Mouse (Mus musculus) spleen, postnatal 0 days (tissue): ENCODE measurements around the gene Rnase9. TPM values are rescaled to one million over a fixed set of nuclear protein-coding genes. Genes with fewer than 3 reads are reported as not detected.

Experiments
- polyA plus RNA-seq: library from polyadenylated mRNA; unstranded; fragments of >200 nt; fragmentation: Nextera tagmentation; extraction: Ambion mirVana; gene quantifications from 2 replicates; pipeline ENCODE4 v1.2.1, GENCODE M21; 2015

The Rnase9 gene
- polyA plus RNA-seq, result not detected in 2 replicates

GRCm38 (mm10) chr14:51041769-51042168 lies at the start of gene Rnase9:
TSS of gene Rnase9 (minus strand) at chr14:51041869.

GRCm38 (mm10) chr14:51074335-51074734 lies 32.7 kb upstream of the Rnase9 start, which contains the start of gene Olfr750:
TSS of gene Olfr750 (minus strand) at chr14:51074435.

GRCm38 (mm10) chr14:51057401-51057831 lies 15.7 kb upstream of the Rnase9 start, which contains the start of gene Rnase12:
TSS of gene Rnase12 (minus strand) at chr14:51057661.

GRCm38 (mm10) chr14:51050063-51050462 lies 8.4 kb upstream of the Rnase9 start, which contains the start of gene Rnase11:
TSS of gene Rnase11 (minus strand) at chr14:51050163.

GRCm38 (mm10) chr14:51007152-51007801 lies 34.4 kb downstream of the Rnase9 start, which contains the start of gene Rnase10:
TSS of gene Rnase10 (plus strand) at chr14:51007751.

Other genes starting within 250 kb of the Rnase9 start
- not detected in 2 replicates for gene Ccnb1ip1, start 234.1 kb downstream of the Rnase9 start, polyA plus RNA-seq
- gene Parp2, start 234.0 kb downstream of the Rnase9 start, polyA plus RNA-seq, result 44.8 and 46.3 TPM in 2 replicates
- 9.8 and 14.8 TPM in 2 replicates for gene Tep1, start 171.3 kb downstream of the Rnase9 start, polyA plus RNA-seq
- 0.16 and 0.24 TPM in 2 replicates for gene Klhl33, start 144.4 kb downstream of the Rnase9 start, polyA plus RNA-seq
- gene Osgep, start 117.0 kb downstream of the Rnase9 start, polyA plus RNA-seq, result 73.5 and 76.4 TPM in 2 replicates
- 94.3 and 96.1 TPM in 2 replicates for gene Apex1, start 116.9 kb downstream of the Rnase9 start, polyA plus RNA-seq
- 25.7 and 27.4 TPM in 2 replicates for gene Pip4p1, start 111.0 kb downstream of the Rnase9 start, polyA plus RNA-seq
- gene Pnp, start 110.8 kb downstream of the Rnase9 start, polyA plus RNA-seq, result 129 and 140 TPM in 2 replicates
- gene Gm49342, start 97.4 kb downstream of the Rnase9 start, polyA plus RNA-seq, result not detected in 2 replicates
- gene Pnp2, start 85.9 kb downstream of the Rnase9 start, polyA plus RNA-seq, result 21.4 and 25.9 TPM in 2 replicates
- gene Rnase10, start 34.1 kb downstream of the Rnase9 start, polyA plus RNA-seq, result 0.07 and 0.11 TPM in 2 replicates
- gene Rnase11, start 8.3 kb upstream of the Rnase9 start, polyA plus RNA-seq, result not detected in 2 replicates
- gene Rnase12, start 15.8 kb upstream of the Rnase9 start, polyA plus RNA-seq, result 4.3 and 5.3 TPM in 2 replicates
- gene Olfr750, start 32.6 kb upstream of the Rnase9 start, polyA plus RNA-seq, result not detected in 2 replicates
- 24.0 and 29.5 TPM in 2 replicates for gene Rnase4, start 49.2 kb upstream of the Rnase9 start, polyA plus RNA-seq
- 3.8 and 4.9 TPM in 2 replicates for gene Ang, start 49.3 kb upstream of the Rnase9 start, polyA plus RNA-seq
- gene Eddm3b, start 72.6 kb upstream of the Rnase9 start, polyA plus RNA-seq, result not detected in 2 replicates
- 17.2 and 18.7 TPM in 2 replicates for gene Rnase6, start 82.0 kb upstream of the Rnase9 start, polyA plus RNA-seq
- gene Rnase1, start 104.9 kb upstream of the Rnase9 start, polyA plus RNA-seq, result 9.1 and 26.1 TPM in 2 replicates
- gene Rnase2b, start 120.4 kb upstream of the Rnase9 start, polyA plus RNA-seq, result not detected in 2 replicates
- gene Ang2, start 157.3 kb upstream of the Rnase9 start, polyA plus RNA-seq, result not detected in 2 replicates
- gene Ear14, start 161.5 kb upstream of the Rnase9 start, polyA plus RNA-seq, result not detected in 2 replicates
- not detected in 2 replicates for gene Rnase2a, start 214.2 kb upstream of the Rnase9 start, polyA plus RNA-seq